Mouse (Mus musculus): ENCODE data around the gene Rbm33. TPM values are rescaled to one million over a fixed set of nuclear protein-coding genes. Genes with fewer than 3 reads are reported as not detected.
A peak's percentile ranks its signal among the peaks of the same experiment; 100 is the strongest.

The Rbm33 gene
- polyA plus RNA-seq (2015; fragmentation: Nextera tagmentation; extraction: Ambion mirVana): 17.5 and 19.6 TPM in 2 replicates

GRCm38 (mm10) chr5:28316722-28317245 is at the start of gene Rbm33:
TSS of gene Rbm33 (plus strand) at chr5:28317121.
- peak within 1 kb of the TSS; percentile 75 for H3K4me3 ChIP-seq
- H3K27me3 ChIP-seq: no peaks in the 10 kb centered on the region
- under 1% methylated on average over 76 of the region's 76 CpGs for WGBS
- no peaks in the 10 kb centered on the region for H3K36me3 ChIP-seq
- H3K27ac ChIP-seq (replicated peaks): peak within 1 kb of the TSS; percentile 100
- no peaks in the 10 kb centered on the region for H3K9me3 ChIP-seq
- H3K4me2 ChIP-seq (replicated peaks): peak within 1 kb of the TSS; percentile 57
- peak within 1 kb of the TSS; percentile 86 for H3K9ac ChIP-seq (replicated peaks)
- peak; percentile 93 for ATAC-seq (replicated peaks)
- H3K4me1 ChIP-seq: peaks cover 30% of the 10 kb centered on the region

GRCm38 (mm10) chr5:28267576-28267975 is 49.3 kb upstream of the Rbm33 start:
- no peak for ATAC-seq (replicated peaks)
- H3K9me3 ChIP-seq: no peaks in the 10 kb centered on the region

GRCm38 (mm10) chr5:28269469-28269991 is 47.4 kb upstream of the Rbm33 start:
- H3K4me2 ChIP-seq (replicated peaks): no peak overlapping the region
- no peak overlapping the region for H3K27ac ChIP-seq (replicated peaks)
- 68% methylated on average over 6 of the region's 6 CpGs for WGBS
- no peaks in the 10 kb centered on the region for H3K9me3 ChIP-seq
- ATAC-seq (replicated peaks): no peak
- H3K27me3 ChIP-seq: no peaks in the 10 kb centered on the region
- no peak overlapping the region for H3K4me3 ChIP-seq
- H3K9ac ChIP-seq (replicated peaks): no peak overlapping the region
- no peaks in the 10 kb centered on the region for H3K4me1 ChIP-seq
- no peaks in the 10 kb centered on the region for H3K36me3 ChIP-seq

More at GRCm38 (mm10) chr5:28267576-28267975, 49.3 kb upstream of the Rbm33 start:
- Histone ChIP-seq H3K27me3 (no peaks in the 10 kb centered on the region), H3K4me2 (replicated peaks) (no peak overlapping the region), H3K4me3 (no peak overlapping the region), H3K36me3 (no peaks in the 10 kb centered on the region), H3K4me1 (no peaks in the 10 kb centered on the region), H3K9ac (replicated peaks) (no peak overlapping the region), H3K27ac (replicated peaks) (no peak overlapping the region)
- WGBS: 31% methylated on average over 2 of the region's 2 CpGs

- no peak overlapping the region for H3K4me3 ChIP-seq
- no peak overlapping the region for H3K9ac ChIP-seq (replicated peaks)
- H3K4me1 ChIP-seq: no peaks in the 10 kb centered on the region
- no peak overlapping the region for H3K4me2 ChIP-seq (replicated peaks)
- H3K9me3 ChIP-seq: no peaks in the 10 kb centered on the region
- WGBS: 83% methylated on average over 2 of the region's 2 CpGs
- H3K36me3 ChIP-seq: no peaks in the 10 kb centered on the region
- ATAC-seq (replicated peaks): no peak
- no peak overlapping the region for H3K27ac ChIP-seq (replicated peaks)
- no peaks in the 10 kb centered on the region for H3K27me3 ChIP-seq
These were observed 44.1 kb upstream of the Rbm33 start for GRCm38 (mm10) chr5:28272836-28273235.

GRCm38 (mm10) chr5:28277279-28277678 is 39.6 kb upstream of the Rbm33 start:
- no peak for ATAC-seq (replicated peaks)
- Histone ChIP-seq H3K27ac (replicated peaks) (no peak overlapping the region), H3K4me3 (no peak overlapping the region), H3K9ac (replicated peaks) (no peak overlapping the region), H3K4me1 (no peaks in the 10 kb centered on the region), H3K36me3 (no peaks in the 10 kb centered on the region), H3K27me3 (no peaks in the 10 kb centered on the region), H3K4me2 (replicated peaks) (no peak overlapping the region), H3K9me3 (no peaks in the 10 kb centered on the region)
- WGBS: 73% methylated on average over 2 of the region's 2 CpGs

GRCm38 (mm10) chr5:28289111-28289510 is 27.8 kb upstream of the Rbm33 start:
- H3K36me3 ChIP-seq: no peaks in the 10 kb centered on the region
- ATAC-seq (replicated peaks): no peak
- no peaks in the 10 kb centered on the region for H3K27me3 ChIP-seq
- H3K4me2 ChIP-seq (replicated peaks): no peak overlapping the region
- H3K9ac ChIP-seq (replicated peaks): no peak overlapping the region
- no peaks in the 10 kb centered on the region for H3K4me1 ChIP-seq
- H3K9me3 ChIP-seq: no peaks in the 10 kb centered on the region
- no peak overlapping the region for H3K27ac ChIP-seq (replicated peaks)
- 62% methylated on average over 3 of the region's 3 CpGs for WGBS
- no peak overlapping the region for H3K4me3 ChIP-seq

- no peaks in the 10 kb centered on the region for H3K36me3 ChIP-seq
- no peak for ATAC-seq (replicated peaks)
These were observed 26.3 kb upstream of the Rbm33 start for GRCm38 (mm10) chr5:28290630-28291029.

GRCm38 (mm10) chr5:28291118-28291850 is 25.6 kb upstream of the Rbm33 start:
- Histone ChIP-seq H3K4me1 (no peaks in the 10 kb centered on the region), H3K27me3 (no peaks in the 10 kb centered on the region), H3K4me3 (no peak overlapping the region), H3K9me3 (no peaks in the 10 kb centered on the region), H3K36me3 (no peaks in the 10 kb centered on the region), H3K9ac (replicated peaks) (no peak overlapping the region), H3K27ac (replicated peaks) (no peak overlapping the region), H3K4me2 (replicated peaks) (no peak overlapping the region)
- ATAC-seq (replicated peaks): no peak
- WGBS: 86% methylated on average over 5 of the region's 5 CpGs

More at GRCm38 (mm10) chr5:28290630-28291029, 26.3 kb upstream of the Rbm33 start:
- H3K27me3 ChIP-seq: no peaks in the 10 kb centered on the region
- no peak overlapping the region for H3K4me3 ChIP-seq
- H3K4me1 ChIP-seq: no peaks in the 10 kb centered on the region
- 61% methylated on average over 1 of the region's 1 CpGs for WGBS
- no peak overlapping the region for H3K9ac ChIP-seq (replicated peaks)
- no peak overlapping the region for H3K4me2 ChIP-seq (replicated peaks)
- no peaks in the 10 kb centered on the region for H3K9me3 ChIP-seq
- no peak overlapping the region for H3K27ac ChIP-seq (replicated peaks)

- no peaks in the 10 kb centered on the region for H3K4me1 ChIP-seq
- WGBS: 52% methylated on average over 3 of the region's 3 CpGs
- no peak overlapping the region for H3K4me3 ChIP-seq
These were observed 24.6 kb upstream of the Rbm33 start for GRCm38 (mm10) chr5:28292281-28292680.

GRCm38 (mm10) chr5:28293990-28294389 is 22.9 kb upstream of the Rbm33 start:
- H3K27ac ChIP-seq (replicated peaks): no peak overlapping the region
- no peaks in the 10 kb centered on the region for H3K4me1 ChIP-seq
- 0 out of 2 replicates have a peak, but pooled peaks have one; percentile 26 for ATAC-seq (replicated peaks)
- 6% methylated on average over 6 of the region's 6 CpGs for WGBS
- no peak overlapping the region for H3K4me2 ChIP-seq (replicated peaks)
- no peaks in the 10 kb centered on the region for H3K9me3 ChIP-seq
- no peaks in the 10 kb centered on the region for H3K36me3 ChIP-seq
- H3K27me3 ChIP-seq: no peaks in the 10 kb centered on the region
- no peak overlapping the region for H3K4me3 ChIP-seq
- H3K9ac ChIP-seq (replicated peaks): no peak overlapping the region

More at GRCm38 (mm10) chr5:28292281-28292680, 24.6 kb upstream of the Rbm33 start:
- Histone ChIP-seq H3K36me3 (no peaks in the 10 kb centered on the region), H3K4me2 (replicated peaks) (no peak overlapping the region), H3K9ac (replicated peaks) (no peak overlapping the region), H3K27me3 (no peaks in the 10 kb centered on the region), H3K27ac (replicated peaks) (no peak overlapping the region), H3K9me3 (no peaks in the 10 kb centered on the region)
- no peak for ATAC-seq (replicated peaks)

GRCm38 (mm10) chr5:28298161-28298560 is 18.8 kb upstream of the Rbm33 start:
- peak overlapping the region; percentile 41 for H3K27ac ChIP-seq (replicated peaks)
- no peak overlapping the region for H3K4me3 ChIP-seq
- no peak overlapping the region for H3K9ac ChIP-seq (replicated peaks)
- H3K9me3 ChIP-seq: no peaks in the 10 kb centered on the region
- WGBS: 83% methylated on average over 5 of the region's 5 CpGs
- H3K27me3 ChIP-seq: no peaks in the 10 kb centered on the region
- H3K36me3 ChIP-seq: no peaks in the 10 kb centered on the region
- peak; percentile 11; the same call in 1 of the 2 replicates for ATAC-seq (replicated peaks)
- no peaks in the 10 kb centered on the region for H3K4me1 ChIP-seq
- H3K4me2 ChIP-seq (replicated peaks): no peak overlapping the region

- peak; percentile 86 for ATAC-seq (replicated peaks)
- H3K9me3 ChIP-seq: no peaks in the 10 kb centered on the region
- no peak overlapping the region for H3K4me2 ChIP-seq (replicated peaks)
- 58% methylated on average over 3 of the region's 3 CpGs for WGBS
- no peaks in the 10 kb centered on the region for H3K27me3 ChIP-seq
- H3K4me3 ChIP-seq: no peak overlapping the region
- no peak overlapping the region for H3K9ac ChIP-seq (replicated peaks)
- peak overlapping the region; percentile 41; the same call in 1 of the 2 replicates for H3K27ac ChIP-seq (replicated peaks)
- H3K4me1 ChIP-seq: no peaks in the 10 kb centered on the region
- no peaks in the 10 kb centered on the region for H3K36me3 ChIP-seq
These were observed 18.2 kb upstream of the Rbm33 start for GRCm38 (mm10) chr5:28298693-28299092.
